Mouse (Mus musculus): ENCODE data around the gene Ltb. TPM values are rescaled to one million over a fixed set of nuclear protein-coding genes. Genes with fewer than 3 reads are reported as not detected.

Ltb gene
- 0.65 and 2.2 TPM in 2 replicates for polyA plus RNA-seq (2015; fragmentation: Nextera tagmentation; extraction: Ambion mirVana)

GRCm38 (mm10) chr17:35193881-35194843 is at the start of gene Ltb:
Gene Ltb, plus strand, starts transcription at chr17:35194439.
- Histone ChIP-seq H3K27ac (no peak within 1 kb of the TSS), H3K36me3 (no peaks in the 10 kb centered on the region), H3K4me3 (no peak within 1 kb of the TSS; the same call in 1 of the 2 replicates), H3K9ac (no peak within 1 kb of the TSS; the same call in 1 of the 2 replicates), H3K9me3 (no peaks in the 10 kb centered on the region), H3K4me1 (peaks cover 13% of the 10 kb centered on the region), H3K27me3 (peaks cover 48% of the 10 kb centered on the region), H3K4me2 (peak within 1 kb of the TSS; percentile 78)
- ATAC-seq (ENCODE audit: borderline replicate concordance, extremely low read depth, low FRiP score, low TSS enrichment): 0 out of 2 replicates have a peak, but pooled peaks have one; percentile 23
- 40% methylated on average over 28 of the region's 28 CpGs for WGBS

GRCm38 (mm10) chr17:35146139-35146538 is 48.1 kb upstream of the Ltb start:
- Histone ChIP-seq H3K27me3 (no peaks in the 10 kb centered on the region), H3K4me1 (no peaks in the 10 kb centered on the region), H3K4me3 (no peak overlapping the region), H3K9ac (no peak overlapping the region), H3K9me3 (no peaks in the 10 kb centered on the region), H3K4me2 (no peak overlapping the region), H3K27ac (no peak overlapping the region), H3K36me3 (peaks cover 95% of the 10 kb centered on the region)
- ATAC-seq (ENCODE audit: borderline replicate concordance, extremely low read depth, low FRiP score, low TSS enrichment): no peak
- 83% methylated on average over 5 of the region's 5 CpGs for WGBS

GRCm38 (mm10) chr17:35147348-35147747 is 46.9 kb upstream of the Ltb start:
- 60% methylated on average over 3 of the region's 3 CpGs for WGBS
- ATAC-seq (ENCODE audit: borderline replicate concordance, extremely low read depth, low FRiP score, low TSS enrichment): no peak

GRCm38 (mm10) chr17:35147922-35148639 is 46.2 kb upstream of the Ltb start:
- 61% methylated on average over 5 of the region's 5 CpGs for WGBS
- Histone ChIP-seq H3K9ac (no peak overlapping the region), H3K9me3 (no peaks in the 10 kb centered on the region), H3K4me1 (no peaks in the 10 kb centered on the region), H3K27me3 (no peaks in the 10 kb centered on the region), H3K4me2 (no peak overlapping the region), H3K36me3 (peaks cover 95% of the 10 kb centered on the region), H3K27ac (no peak overlapping the region), H3K4me3 (no peak overlapping the region)
- ATAC-seq (ENCODE audit: borderline replicate concordance, extremely low read depth, low FRiP score, low TSS enrichment): no peak

More at GRCm38 (mm10) chr17:35147348-35147747, 46.9 kb upstream of the Ltb start:
- H3K36me3 ChIP-seq: peaks cover 95% of the 10 kb centered on the region
- H3K27ac ChIP-seq: no peak overlapping the region
- no peaks in the 10 kb centered on the region for H3K27me3 ChIP-seq
- no peak overlapping the region for H3K4me2 ChIP-seq
- no peaks in the 10 kb centered on the region for H3K9me3 ChIP-seq
- H3K4me3 ChIP-seq: no peak overlapping the region
- no peak overlapping the region for H3K9ac ChIP-seq
- no peaks in the 10 kb centered on the region for H3K4me1 ChIP-seq

GRCm38 (mm10) chr17:35152121-35152520 is 42.1 kb upstream of the Ltb start:
- Histone ChIP-seq H3K27me3 (no peaks in the 10 kb centered on the region), H3K9ac (no peak overlapping the region), H3K36me3 (peaks cover 96% of the 10 kb centered on the region), H3K9me3 (no peaks in the 10 kb centered on the region), H3K27ac (no peak overlapping the region), H3K4me1 (no peaks in the 10 kb centered on the region), H3K4me3 (no peak overlapping the region), H3K4me2 (no peak overlapping the region)
- no peak for ATAC-seq (ENCODE audit: borderline replicate concordance, extremely low read depth, low FRiP score, low TSS enrichment)
- WGBS: 91% methylated on average over 4 of the region's 4 CpGs

GRCm38 (mm10) chr17:35153077-35153476 is 41.2 kb upstream of the Ltb start:
- Histone ChIP-seq H3K4me3 (no peak overlapping the region), H3K4me1 (no peaks in the 10 kb centered on the region), H3K9ac (no peak overlapping the region), H3K4me2 (no peak overlapping the region), H3K36me3 (peaks cover 97% of the 10 kb centered on the region), H3K27me3 (no peaks in the 10 kb centered on the region), H3K27ac (no peak overlapping the region), H3K9me3 (no peaks in the 10 kb centered on the region)
- no peak for ATAC-seq (ENCODE audit: borderline replicate concordance, extremely low read depth, low FRiP score, low TSS enrichment)
- 84% methylated on average over 9 of the region's 9 CpGs for WGBS

GRCm38 (mm10) chr17:35153931-35154330 is 40.3 kb upstream of the Ltb start:
- Histone ChIP-seq H3K4me1 (no peaks in the 10 kb centered on the region), H3K36me3 (peaks cover 97% of the 10 kb centered on the region), H3K4me3 (no peak overlapping the region), H3K27ac (no peak overlapping the region), H3K4me2 (no peak overlapping the region), H3K27me3 (no peaks in the 10 kb centered on the region), H3K9ac (no peak overlapping the region), H3K9me3 (no peaks in the 10 kb centered on the region)
- WGBS: 79% methylated on average over 4 of the region's 4 CpGs
- no peak for ATAC-seq (ENCODE audit: borderline replicate concordance, extremely low read depth, low FRiP score, low TSS enrichment)

GRCm38 (mm10) chr17:35154616-35155015 is 39.6 kb upstream of the Ltb start:
- Histone ChIP-seq H3K4me3 (no peak overlapping the region), H3K9me3 (no peaks in the 10 kb centered on the region), H3K4me1 (no peaks in the 10 kb centered on the region), H3K9ac (no peak overlapping the region), H3K27ac (no peak overlapping the region), H3K27me3 (no peaks in the 10 kb centered on the region), H3K36me3 (peaks cover 98% of the 10 kb centered on the region), H3K4me2 (no peak overlapping the region)
- WGBS: 79% methylated on average over 7 of the region's 7 CpGs
- ATAC-seq (ENCODE audit: borderline replicate concordance, extremely low read depth, low FRiP score, low TSS enrichment): no peak

- no peak overlapping the region for H3K9ac ChIP-seq
- H3K27ac ChIP-seq: no peak overlapping the region
- no peaks in the 10 kb centered on the region for H3K9me3 ChIP-seq
- peaks cover 98% of the 10 kb centered on the region for H3K36me3 ChIP-seq
- 89% methylated on average over 12 of the region's 12 CpGs for WGBS
- no peak overlapping the region for H3K4me3 ChIP-seq
- no peak overlapping the region for H3K4me2 ChIP-seq
- no peaks in the 10 kb centered on the region for H3K27me3 ChIP-seq
- no peaks in the 10 kb centered on the region for H3K4me1 ChIP-seq
- ATAC-seq (ENCODE audit: borderline replicate concordance, extremely low read depth, low FRiP score, low TSS enrichment): no peak
Measured at GRCm38 (mm10) chr17:35155451-35155850, 38.8 kb upstream of the Ltb start.

- peaks cover 100% of the 10 kb centered on the region for H3K36me3 ChIP-seq
- H3K27me3 ChIP-seq: no peaks in the 10 kb centered on the region
- no peak overlapping the region for H3K27ac ChIP-seq
- no peak overlapping the region for H3K4me3 ChIP-seq
- H3K9me3 ChIP-seq: no peaks in the 10 kb centered on the region
- no peak overlapping the region for H3K4me2 ChIP-seq
- ATAC-seq (ENCODE audit: borderline replicate concordance, extremely low read depth, low FRiP score, low TSS enrichment): no peak
- WGBS: 87% methylated on average over 33 of the region's 33 CpGs
- H3K4me1 ChIP-seq: 0 out of 2 replicates have a peak, but pooled peaks cover 4% of the 10 kb centered on the region
- H3K9ac ChIP-seq: no peak overlapping the region
Measured at GRCm38 (mm10) chr17:35156461-35157200, 37.6 kb upstream of the Ltb start.

GRCm38 (mm10) chr17:35157254-35157653 is 37.0 kb upstream of the Ltb start:
- no peak overlapping the region for H3K27ac ChIP-seq
- H3K9ac ChIP-seq: no peak overlapping the region
- peaks cover 97% of the 10 kb centered on the region for H3K36me3 ChIP-seq
- H3K4me2 ChIP-seq: no peak overlapping the region
- peaks cover 8% of the 10 kb centered on the region for H3K4me1 ChIP-seq
- H3K27me3 ChIP-seq: no peaks in the 10 kb centered on the region
- no peak for ATAC-seq (ENCODE audit: borderline replicate concordance, extremely low read depth, low FRiP score, low TSS enrichment)
- 92% methylated on average over 8 of the region's 8 CpGs for WGBS
- no peaks in the 10 kb centered on the region for H3K9me3 ChIP-seq
- H3K4me3 ChIP-seq: no peak overlapping the region

Measured in lung, embryonic 15.5 days (tissue).